Mouse (Mus musculus) embryo, embryonic 11.5 days (tissue): ENCODE measurements around the gene Slamf6.
"Not testable (repeated sequence)": the region's sequence is repeated elsewhere in the genome, so short reads cannot be mapped to it uniquely, and the experiment has no call there.

ENCODE experiments used
- DNase-seq: peaks from one replicate; pipeline ENCODE4 v3.0.0-alpha.2; 2012; ENCODE audit warnings: low read depth, low spot score

Slamf6 gene

DNA sequence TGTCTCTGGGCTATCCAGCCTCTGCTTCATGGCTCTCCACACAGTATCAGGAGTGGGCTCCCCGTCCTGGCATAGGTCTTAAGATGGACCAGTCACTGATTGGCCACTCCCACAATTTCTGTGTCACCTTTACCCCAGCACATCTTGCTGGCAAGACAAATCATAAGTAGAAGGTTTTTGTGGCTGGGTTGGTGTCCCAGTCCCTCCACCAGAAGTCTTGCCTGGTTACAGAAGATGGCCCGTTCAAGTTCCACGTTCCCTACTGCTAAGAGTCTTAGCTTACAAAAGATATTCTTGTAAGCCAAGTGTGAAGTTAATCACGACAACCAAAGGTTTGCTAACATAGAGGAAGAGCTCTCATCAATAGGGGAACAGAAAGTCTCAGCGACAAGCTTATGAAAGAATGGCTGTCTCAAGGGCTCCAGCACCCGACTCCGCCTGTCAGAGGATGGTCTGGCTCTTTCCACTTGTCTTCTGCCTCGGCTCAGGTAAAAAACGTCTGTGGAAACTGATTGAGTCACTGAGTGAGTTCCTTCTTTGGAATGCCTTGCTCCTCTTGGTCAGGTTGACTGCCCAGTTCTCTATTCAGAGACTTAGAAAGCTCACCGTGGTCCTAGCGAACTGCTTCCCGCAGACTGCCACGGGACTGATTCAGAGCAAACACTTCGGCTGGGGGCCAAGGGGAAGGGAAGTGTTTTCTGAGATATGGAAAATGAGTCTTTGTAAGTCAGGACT lies at the start of gene Slamf6:
Gene Slamf6, plus strand, starts transcription at position 211 of the 735 bp plus-strand sequence.
- no peak for DNase-seq

DNA sequence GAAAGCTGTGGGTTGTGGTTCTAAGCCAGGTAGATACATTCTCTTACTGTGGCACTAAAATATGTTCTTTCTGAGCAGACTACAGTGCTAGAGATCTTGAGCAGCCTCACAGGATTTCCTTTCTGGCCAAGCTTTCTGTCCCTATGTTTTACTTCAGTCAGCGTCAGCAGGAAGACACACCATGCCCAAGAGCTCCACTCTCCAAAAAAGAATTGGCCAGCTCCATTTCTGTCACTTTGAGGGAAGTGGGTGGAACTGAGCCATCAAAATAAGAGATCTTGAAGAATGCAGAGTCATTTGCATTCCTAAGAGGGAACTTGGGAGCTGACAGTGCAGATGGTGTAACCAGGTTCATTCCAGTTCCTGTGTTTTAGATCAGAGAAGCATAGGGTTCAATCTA lies 30.3 kb upstream of the Slamf6 start:
- no peak for DNase-seq

DNA sequence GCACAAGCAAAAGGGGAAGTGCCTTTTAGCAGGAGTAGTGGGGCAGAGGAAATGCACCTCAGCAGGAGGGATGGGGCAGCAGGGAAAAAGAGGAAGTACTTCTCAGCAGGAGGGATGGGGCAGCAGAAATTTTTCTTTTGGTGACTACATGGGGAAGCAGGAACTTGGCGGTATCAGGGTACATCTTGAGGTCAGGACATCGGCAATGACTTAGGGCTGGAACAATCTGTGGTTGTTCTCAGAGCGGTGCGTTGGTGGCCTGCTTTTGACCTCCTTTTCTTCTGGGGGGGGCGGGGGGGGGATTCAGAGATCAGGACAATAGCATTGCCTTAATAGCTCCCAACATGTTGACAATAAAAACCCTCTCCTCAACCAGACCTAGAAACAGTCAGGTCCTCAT lies 22.0 kb upstream of the Slamf6 start, which contains the start of gene Gm10521:
Gene Gm10521, plus strand, starts transcription at position 301 of the 400 bp plus-strand sequence.
- not testable (repeated sequence) for DNase-seq

DNA sequence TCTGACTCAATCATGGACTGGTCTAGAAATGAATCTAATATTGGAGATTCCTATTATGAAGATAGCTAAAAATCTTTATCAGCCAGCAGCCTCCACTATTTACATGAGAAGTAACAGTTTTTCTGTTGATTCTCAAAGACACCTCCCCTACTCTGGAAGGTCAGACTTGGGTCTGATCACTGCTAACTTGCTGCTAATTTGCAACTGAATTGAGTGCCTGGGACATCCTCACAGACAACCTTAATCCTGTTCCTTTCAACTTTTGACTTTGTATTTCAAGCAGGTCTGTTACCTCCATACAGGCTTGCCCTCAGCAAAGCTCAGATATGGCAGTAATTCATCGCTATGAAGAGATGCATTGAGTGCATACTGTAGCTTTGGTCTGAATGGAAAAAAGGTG lies 13.3 kb upstream of the Slamf6 start:
- no peak for DNase-seq

DNA sequence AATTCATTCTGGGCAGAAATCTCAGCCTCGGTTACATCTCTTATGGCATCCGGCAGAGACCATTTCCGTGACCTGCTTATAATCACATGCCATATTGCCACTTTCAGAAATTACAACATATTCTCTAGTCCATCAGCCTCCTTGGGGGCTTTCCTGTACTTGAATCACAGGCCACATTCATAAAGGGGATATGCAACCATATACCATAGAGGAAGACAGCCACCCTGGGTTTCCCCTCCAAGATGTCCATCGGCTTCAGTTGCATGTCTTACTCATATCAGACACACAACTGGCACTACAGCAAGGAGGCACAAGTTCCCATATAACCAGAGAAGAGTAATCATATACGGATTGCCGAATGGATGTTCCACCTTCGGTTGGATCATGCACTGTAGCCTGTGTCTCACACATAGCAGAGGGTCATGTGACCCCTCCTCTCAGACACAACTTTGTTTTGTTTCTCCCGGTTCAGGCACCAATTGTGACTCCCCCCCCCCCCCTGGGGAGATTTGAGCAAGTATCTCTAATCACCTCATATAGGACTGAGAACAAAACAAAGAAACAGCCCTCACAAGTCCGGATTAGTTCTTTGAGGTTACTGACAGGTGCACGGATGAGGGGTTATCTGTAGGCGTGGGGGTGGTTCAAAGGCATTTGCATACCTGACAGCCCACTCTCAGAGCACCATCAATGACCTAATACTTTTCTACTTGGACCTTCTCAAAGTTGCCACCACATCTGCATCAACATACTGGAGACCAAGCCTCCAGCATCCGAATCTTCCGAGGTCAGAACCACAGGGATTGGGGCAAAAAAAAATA lies 1.5 kb upstream of the Slamf6 start:
- no peak for DNase-seq

DNA sequence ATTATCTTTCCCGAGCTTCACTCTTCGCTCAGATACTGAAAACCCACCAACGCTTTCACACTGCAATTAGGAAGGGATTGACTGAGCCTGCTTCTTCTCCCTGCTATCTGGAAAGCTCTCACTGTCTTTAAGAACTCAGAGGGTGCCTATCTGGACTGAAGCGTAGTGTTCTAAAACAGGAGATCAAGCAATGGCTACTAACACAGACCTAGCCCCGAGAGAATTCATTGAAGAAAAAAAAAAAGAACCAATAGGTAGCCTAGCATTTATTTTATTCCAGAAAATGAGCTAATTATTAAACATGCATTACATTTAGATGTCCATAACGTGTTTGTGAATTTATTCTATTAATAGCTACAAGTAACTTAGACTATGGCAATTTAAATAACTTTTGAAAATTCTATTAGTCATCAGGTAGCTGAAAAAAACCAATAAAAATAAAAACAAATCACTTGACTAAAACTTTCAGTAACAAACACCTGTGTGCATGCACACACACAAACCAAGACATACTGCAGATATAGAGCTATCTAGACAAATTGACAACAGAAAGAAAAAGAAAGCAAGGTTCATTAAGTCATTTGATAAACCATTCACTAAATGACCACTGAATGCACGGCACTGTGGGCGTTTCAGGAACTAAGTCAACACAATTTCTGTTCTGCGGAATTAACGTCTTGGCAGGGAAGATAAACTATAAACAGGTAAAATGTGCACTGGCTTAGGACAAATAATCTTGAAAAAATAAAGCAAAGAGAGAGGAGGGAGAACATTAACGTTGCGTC lies 1.0 kb downstream of the Slamf6 start:
- no peak for DNase-seq

DNA sequence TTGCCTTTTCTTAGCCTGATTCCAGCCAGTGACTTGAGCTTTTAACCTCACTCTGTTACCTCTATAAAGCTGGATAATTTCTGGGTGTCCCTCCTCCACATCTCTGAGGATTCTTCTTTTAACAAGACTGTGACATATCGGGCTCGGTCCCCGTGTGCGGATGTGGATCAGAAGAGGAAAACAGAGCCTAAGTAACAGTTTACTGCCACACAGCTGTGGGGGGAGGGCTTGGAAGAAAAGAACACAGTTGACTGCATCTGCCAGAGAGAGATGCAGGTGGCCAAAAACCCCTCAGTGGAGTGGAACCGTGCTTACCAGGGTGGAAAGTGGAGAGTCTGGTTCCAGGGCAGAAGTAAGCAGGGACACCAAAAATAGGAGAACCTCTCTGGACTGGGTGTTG lies 1.9 kb downstream of the Slamf6 start:
- no peak for DNase-seq

DNA sequence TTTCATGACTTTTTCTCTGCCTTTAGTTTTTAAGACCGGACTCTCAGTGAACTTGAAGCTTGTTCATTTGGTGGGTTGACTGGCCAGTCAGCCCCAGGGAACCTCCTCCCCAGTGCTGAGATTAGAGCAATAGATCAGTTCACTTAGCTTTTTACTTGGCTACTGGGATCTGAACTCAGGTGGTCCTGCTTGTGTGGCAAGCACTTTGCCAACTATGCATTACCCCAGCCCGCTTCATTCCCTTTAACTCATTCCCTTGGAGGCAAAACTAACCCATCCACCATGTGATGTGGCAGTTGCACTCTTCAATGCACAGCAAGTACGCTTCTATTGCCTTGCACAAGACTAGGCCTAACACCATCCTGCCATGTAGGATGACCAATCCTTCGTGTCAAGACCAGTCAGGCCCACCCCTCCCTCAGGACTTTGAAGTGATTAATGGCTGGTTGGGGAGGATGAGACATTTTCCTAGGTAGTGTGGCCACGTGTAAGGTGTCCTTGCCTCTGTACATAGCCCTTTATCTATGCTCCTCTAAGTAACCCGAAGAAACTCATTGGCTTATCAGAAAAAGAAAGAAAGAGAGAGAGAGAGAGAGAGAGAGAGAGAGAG lies 2.7 kb downstream of the Slamf6 start:
- no peak for DNase-seq

DNA sequence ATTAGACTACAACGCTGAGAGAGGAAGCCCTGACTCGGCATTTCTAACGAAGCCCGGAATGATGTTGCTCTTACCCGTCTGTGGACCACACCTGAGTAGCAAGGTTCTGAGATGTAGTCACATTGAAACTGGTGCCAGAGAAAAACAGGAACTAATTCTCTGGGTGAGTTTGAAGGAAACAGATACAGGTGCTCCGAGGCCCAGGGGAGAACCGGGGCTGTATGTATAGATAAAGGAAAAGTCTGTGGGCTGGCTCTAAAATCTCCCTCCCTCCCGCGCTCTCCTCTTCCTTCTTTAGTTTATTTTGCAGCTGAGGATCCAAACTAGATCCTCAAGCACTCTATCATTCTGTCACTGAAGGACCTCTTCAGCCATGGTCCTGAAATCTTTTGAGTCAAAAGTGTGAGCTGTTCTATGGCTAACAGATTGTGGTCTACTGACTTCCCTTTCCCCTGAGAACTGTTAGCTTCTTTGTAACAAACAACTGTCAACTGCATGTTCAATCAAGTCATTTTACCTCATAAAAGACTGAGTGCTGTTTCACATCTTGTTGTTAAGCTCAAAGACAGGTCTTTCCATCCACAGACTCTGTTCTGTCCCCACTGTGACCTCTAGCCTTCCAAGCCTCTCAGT lies 3.8 kb downstream of the Slamf6 start:
- no peak for DNase-seq

DNA sequence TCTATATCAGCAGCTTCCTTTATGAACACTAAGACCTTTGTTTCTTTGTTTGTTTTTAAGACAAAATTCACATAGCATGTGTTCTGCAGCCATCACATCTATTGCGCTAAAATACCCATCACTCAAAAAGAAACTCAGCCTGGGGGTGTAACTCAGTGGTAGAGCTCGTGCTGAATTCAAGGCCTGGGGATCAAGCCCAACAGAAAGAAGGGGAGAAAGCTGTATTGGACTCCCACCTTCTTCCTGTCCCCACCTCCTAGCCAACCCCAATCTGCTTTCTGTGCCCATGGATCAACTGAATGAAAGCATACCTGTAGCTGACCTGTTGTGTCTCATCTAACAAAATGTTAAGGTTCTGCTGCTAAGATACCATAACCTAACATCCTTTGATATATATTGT lies 4.3 kb downstream of the Slamf6 start:
- no peak for DNase-seq

DNA sequence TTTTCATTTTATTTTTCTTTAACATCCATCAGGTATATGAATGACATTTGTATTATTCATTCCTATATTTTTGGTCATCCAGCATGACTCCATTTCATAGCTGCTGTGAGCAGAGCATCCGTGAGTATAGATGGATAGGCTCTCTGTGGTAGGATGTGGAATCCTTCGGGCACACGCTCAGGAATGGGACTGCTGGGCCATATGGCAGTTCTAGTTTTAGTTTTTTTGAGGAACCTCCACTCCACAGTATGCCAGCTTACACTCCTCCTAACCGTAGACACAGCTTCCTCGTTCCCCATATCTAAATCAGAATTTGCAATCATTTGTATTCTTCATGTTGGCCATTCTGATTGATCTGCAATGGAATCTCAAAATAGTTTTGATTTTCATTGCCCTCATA lies 5.5 kb downstream of the Slamf6 start:
- DNase-seq = no peak

DNA sequence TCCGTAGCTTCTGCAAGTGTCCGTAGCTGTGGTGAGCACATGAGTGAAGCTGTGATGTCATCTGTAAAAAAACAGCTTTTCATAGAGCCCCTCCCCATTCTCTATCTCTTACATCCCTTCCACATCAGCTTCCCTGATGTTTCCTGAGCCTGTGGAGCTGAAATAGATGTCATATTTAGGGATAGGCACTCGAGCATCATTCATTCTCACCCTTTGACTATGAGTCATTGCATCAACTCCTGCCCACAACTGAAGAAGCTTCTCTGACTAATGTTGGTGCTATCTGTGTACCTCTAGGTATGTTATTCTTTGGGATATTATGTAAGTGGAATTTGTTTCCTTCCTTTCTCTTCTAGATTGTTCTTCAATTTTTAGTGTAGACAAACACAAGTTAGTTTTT lies 7.6 kb downstream of the Slamf6 start:
- no peak for DNase-seq

DNA sequence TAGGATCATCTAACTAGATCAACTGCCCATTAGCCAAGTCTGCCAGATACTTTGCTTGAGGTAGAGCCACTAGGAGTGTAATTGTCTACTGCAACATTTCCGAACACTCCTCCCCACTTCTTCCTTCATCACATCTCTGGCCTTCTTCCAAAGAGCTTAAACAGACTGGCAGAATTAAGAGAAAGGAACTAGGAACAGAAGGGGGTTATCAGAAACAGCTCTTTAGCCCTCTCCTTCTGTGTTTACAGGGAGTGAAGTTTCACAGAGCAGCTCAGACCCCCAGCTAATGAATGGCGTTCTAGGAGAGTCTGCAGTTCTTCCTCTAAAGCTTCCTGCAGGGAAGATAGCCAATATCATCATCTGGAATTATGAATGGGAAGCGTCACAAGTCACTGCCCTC lies 16.5 kb downstream of the Slamf6 start:
- DNase-seq = no peak

DNA sequence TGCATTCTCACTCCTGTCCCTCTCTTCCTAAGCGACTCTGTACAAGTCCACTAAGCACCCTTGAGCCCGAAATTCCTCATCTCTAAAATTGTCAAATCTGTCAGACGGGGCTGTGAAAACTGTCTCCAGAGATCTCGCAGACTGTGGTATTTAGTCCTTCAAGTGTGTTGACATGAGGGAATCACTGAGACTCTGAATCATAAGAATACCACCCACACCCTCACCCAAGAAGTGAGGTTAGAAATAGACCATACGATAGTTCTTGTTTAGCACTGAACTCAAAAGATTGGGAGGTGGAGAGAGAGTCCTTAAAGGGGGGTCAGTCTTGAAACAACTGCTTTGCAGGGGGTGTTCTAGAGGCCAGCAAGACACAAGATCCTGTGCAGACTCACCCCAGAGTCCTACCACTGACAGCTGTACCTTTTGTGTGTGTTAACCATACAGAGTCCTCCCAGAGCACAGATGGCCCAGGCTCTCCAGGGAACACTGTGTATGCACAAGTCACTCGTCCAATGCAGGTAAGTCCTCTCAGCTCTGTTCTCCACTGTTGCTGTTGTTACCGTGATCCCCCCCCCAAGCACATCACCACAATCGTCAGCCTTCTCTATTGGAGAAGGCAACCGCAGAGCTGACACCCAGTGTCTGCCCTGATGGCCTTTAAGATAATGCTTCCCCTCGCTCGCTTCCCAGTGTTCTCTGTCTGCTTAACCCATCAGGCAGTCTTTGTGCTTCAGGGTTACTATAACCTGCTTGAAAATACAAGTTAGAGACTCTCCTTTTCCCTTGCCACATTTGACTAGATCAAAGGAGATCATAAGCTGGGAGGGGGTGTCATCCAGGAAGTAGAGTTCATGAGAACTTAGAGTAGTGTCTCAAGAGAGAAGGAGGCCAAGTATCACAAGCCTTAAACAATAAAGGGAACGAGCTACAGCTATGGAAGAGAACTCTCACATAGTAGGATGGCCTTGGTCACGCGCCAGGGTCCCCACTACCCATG lies 21.9 kb downstream of the Slamf6 start:
- no peak for DNase-seq

DNA sequence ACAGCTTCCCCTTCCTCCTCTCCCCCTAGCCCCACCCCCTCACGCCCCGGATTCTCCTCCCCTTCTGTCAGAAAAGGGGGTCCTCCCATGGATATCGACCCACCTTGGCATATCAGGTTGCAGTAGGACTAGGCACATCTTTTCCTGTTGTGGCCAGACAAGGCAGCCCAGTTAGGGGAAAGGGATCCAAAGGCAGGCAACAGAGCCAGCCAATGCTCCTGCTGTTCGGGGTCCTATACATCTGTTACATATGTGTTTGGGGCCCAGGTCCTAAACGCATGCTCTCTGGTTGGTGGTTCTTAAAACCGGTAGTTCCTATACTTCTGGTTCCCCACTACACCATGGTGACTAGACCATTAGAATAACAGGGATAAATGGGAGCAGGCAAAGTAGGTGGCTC lies 23.3 kb downstream of the Slamf6 start:
- no peak for DNase-seq

DNA sequence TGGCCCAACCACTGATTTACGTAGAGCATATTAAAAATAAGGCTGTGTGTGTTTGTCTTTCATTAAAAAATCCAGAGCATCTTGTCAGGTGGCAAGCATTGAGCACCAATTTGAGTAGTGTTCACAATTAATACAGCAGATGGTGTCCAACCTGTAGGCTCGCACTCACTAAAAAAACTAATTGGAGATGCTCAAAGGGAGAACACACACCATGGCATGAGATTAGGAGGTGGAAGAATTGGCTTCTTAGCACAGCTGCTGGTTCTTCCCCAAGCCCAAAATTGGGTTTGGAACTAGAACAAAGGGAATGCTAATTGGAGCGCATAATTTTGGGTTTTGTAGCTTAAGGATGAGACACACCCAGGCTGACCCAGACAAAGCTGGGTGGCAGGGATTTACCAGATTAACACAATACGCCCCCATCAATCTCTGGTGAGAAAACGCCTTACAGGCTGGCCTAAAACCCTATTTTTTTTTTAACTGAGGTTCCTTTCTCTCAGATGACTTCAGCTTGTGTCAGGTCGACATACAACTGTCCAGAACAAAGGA lies 29.2 kb downstream of the Slamf6 start:
- DNase-seq = no peak

DNA sequence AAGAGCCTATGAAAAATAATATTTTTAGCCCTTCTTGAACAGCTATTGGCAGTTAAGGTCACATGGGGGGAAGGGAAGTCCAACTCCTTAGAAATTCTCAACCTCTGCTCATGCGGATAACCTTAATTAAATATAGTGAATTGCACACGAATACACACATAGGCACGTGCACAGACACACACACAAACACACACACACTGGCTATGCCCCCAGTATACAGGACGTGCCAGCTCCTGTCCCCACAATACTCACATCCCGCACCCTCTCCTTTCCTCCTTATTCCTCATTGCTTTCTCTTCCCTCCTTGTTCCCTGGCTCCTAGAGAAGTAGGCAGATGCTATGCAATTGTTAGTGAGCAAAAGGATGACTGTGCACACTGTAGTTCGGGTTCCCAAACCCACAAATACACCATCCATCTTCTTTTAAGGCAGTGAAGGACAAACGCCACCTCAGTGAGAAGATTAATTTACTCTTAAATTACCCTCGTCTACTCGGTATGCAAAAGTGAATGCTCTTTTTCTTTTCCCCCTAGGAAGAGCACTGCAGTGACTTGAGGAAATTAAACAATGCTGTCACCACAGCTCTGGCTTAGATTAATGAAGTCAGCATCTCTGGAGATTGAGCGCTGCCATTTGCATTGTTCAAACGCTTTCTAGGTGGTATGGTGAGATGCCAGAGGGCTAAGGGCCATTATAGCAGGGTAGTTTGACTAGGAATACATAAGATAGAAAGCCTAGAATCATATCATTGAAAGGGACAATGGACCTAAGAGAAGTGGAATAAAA lies 31.0 kb downstream of the Slamf6 start:
- no peak for DNase-seq

DNA sequence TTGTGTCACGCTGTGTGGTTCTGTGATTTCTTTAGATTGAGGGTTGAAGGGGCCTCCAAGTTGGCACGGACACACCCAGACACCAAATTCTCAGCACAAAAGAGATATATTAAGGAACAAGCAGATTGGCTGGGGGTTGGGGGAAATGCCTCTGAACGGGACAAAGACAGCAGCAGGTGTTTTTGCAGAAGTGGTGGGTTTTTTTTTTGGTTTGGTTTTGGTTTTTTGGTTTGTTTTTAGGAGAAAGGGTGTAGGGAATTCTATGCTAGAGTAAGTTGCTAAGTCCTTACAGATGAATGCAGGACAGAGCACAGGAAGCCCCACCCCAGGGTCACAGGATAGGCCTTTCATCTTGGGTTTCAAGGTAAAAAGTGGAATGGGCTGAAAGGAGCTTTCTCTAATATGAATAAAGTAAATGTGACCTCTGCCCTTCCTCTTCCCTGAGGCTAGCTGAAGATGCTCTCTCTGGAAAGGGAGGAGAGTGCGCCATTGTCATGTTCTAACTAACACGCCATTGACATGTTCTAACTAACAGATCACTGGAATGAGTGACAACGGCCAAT lies 31.7 kb downstream of the Slamf6 start:
- DNase-seq = no peak

DNA sequence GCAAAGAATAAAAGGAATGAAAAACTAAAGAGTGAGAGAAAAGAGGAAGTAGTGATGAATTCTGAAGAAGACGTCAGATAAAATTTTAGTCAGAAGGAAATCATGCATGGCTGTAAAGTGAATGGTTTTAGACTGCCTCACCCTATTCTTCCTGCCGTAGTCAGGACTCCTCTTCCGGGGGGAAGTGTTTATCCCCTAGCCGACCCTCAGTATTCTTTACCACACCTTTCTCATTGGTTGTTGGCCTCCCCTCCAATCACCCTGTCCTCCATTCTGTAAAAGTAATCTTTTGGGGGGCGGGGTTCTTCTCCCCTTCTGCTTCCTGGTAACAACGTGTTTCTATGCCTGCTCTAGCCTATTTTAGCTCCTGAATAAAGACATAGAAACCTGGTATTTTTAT lies 37.8 kb downstream of the Slamf6 start:
- no peak for DNase-seq
